Mouse (Mus musculus) cerebellum, adult 9-11 months (tissue): Measurements from ENCODE around the gene Kcnmb3.

Experiments
- DNase-seq: peaks from one replicate; pipeline ENCODE4 v3.0.0; 2022

Gene Kcnmb3

GRCm38 (mm10) chr3:32428921-32429320 lies 63.1 kb downstream of the Kcnmb3 start:
- DNase-seq, result no peak

- no peak for DNase-seq
Observed at GRCm38 (mm10) chr3:32428361-32428760, 63.7 kb downstream of the Kcnmb3 start.

GRCm38 (mm10) chr3:32427695-32428094 lies 64.3 kb downstream of the Kcnmb3 start:
- DNase-seq, result no peak
